Mouse (Mus musculus) ES-E14 (cell line): ENCODE results near the gene Zfyve27. TPM values are rescaled to one million over a fixed set of nuclear protein-coding genes. Genes with fewer than 3 reads are reported as not detected.

Experiments
- DNase-seq: peaks from one replicate; pipeline ENCODE4 v3.0.0-alpha.2; 2013; ENCODE audit warnings: low read depth, low spot score
- H3K27ac ChIP-seq: 2 replicates; pipeline ENCODE4 v1.5.1; 2012; ENCODE audit warnings: low read depth, mild to moderate bottlenecking, low read length, moderate library complexity, mixed read lengths; ENCODE audit not compliant: poor library complexity, insufficient read depth, severe bottlenecking
- H3K36me3 ChIP-seq: 2 replicates; pipeline ENCODE4 v1.6.1; 2012; ENCODE audit warnings: mild to moderate bottlenecking, low read length, moderate library complexity, mixed read lengths; ENCODE audit not compliant: control insufficient read depth, poor library complexity, insufficient read depth, severe bottlenecking
- H3K4me1 ChIP-seq, 2 experiments: fragments of 150-350 bp in 1 of 2; sonication (generic) in 1 of 2; 2 replicates each; pipeline ENCODE4 v1.6.1; 2012; ENCODE audit warnings: low read length in 2 of 2, mild to moderate bottlenecking in 1 of 2, mixed read lengths in 1 of 2; ENCODE audit not compliant: control insufficient read depth in 2 of 2, insufficient read depth in 2 of 2, poor library complexity in 1 of 2
- H3K4me3 ChIP-seq, 2 experiments: fragments of 150-350 bp in 1 of 2; sonication (generic) in 1 of 2; 2 replicates each; pipeline ENCODE4 v1.5.1; 2012; ENCODE audit warnings: low read length in 2 of 2, low read depth in 1 of 2, mild to moderate bottlenecking in 1 of 2, mixed read lengths in 1 of 2; ENCODE audit not compliant: insufficient read depth in 1 of 2, poor library complexity in 1 of 2, severe bottlenecking in 1 of 2
- H3K9ac ChIP-seq: 2 replicates; pipeline ENCODE4 v1.6.1; 2012; ENCODE audit warnings: low read depth, mild to moderate bottlenecking, low read length, mixed read lengths; ENCODE audit not compliant: poor library complexity, insufficient read depth, severe bottlenecking
- H3K9me3 ChIP-seq: fragments of 150-350 bp; sonication (generic); 2 replicates; pipeline ENCODE4 v1.6.1; 2012; ENCODE audit warnings: low read depth, mild to moderate bottlenecking, low read length; ENCODE audit not compliant: control insufficient read depth, insufficient read depth
- CHD2 ChIP-seq: IDR thresholded peaks from 2 replicates; pipeline ENCODE4 v1.6.1; 2014; ENCODE audit warnings: mild to moderate bottlenecking, low read depth, low read length, inconsistent platforms
- HCFC1 ChIP-seq: IDR thresholded peaks from 2 replicates; pipeline ENCODE4 v1.6.1; 2012; ENCODE audit warnings: low read length, inconsistent platforms, borderline replicate concordance; ENCODE audit not compliant: insufficient read depth
- MAFK ChIP-seq: IDR thresholded peaks from 2 replicates; pipeline ENCODE4 v1.6.1; 2014; ENCODE audit warnings: mild to moderate bottlenecking, low read depth, low read length, inconsistent platforms; ENCODE audit not compliant: insufficient read depth
- ZC3H11A ChIP-seq: IDR thresholded peaks from 2 replicates; pipeline ENCODE4 v1.6.1; 2012; ENCODE audit warnings: low read depth, mild to moderate bottlenecking, inconsistent platforms, low read length, borderline replicate concordance
- ZNF384 ChIP-seq: IDR thresholded peaks from 2 replicates; pipeline ENCODE4 v1.6.1; 2012; ENCODE audit warnings: low read depth, low read length, inconsistent platforms
- in situ Hi-C, 2 experiments: fragments of 600-800 bp; cut with MboI; formaldehyde crosslinking; loops; one replicate each; pipeline ENCODE4 v1.15.1; 2025; ENCODE audit warnings: low sequenced_read_pairs in 2 of 2, inconsistent platforms in 1 of 2; ENCODE audit not compliant: unreplicated experiment in 2 of 2
- total RNA-seq: library from RNA; depleted of rRNA; stranded (reverse); fragments of 300-350 nt; gene quantifications from 2 replicates; pipeline ENCODE4 v1.2.3, GENCODE M21; 2012

Gene Zfyve27
- total RNA-seq, 1 experiment: 45.9 TPM

DNA sequence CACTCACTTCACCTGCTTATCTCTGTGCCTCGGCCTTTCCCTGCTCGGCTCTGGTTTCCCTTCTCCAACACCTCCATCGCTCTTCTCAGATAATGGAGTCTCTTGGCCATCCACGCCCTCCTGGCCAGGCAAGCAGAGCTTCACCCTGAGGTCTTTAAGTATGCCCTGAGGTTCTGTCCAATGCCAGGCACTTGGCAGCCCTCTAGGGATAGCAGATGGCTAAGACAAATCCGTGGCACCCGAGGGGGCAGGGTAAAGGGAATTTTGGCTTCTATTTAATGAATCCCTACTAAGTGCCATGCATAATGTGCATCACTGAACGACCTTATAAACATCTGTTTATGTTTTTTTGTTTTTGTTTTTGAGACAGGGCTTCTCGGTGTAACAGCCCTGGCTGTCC, 38.7 kb downstream of the Zfyve27 start:
- Histone ChIP-seq H3K9ac (no peak overlapping the region), H3K4me1 (peaks cover 0 to 6% of the 10 kb centered on the region in 2 experiments; a peak in 2 of 4 replicates), H3K9me3 (no peaks in the 10 kb centered on the region), H3K27ac (no peak overlapping the region), H3K36me3 (no peaks in the 10 kb centered on the region), H3K4me3 (peak overlapping the region in 1 of 2 experiments; percentile 64; a peak in 1 of 4 replicates)
- no peak for DNase-seq
- in situ Hi-C loops: no loop called here
- TF ChIP-seq MAFK: no peak
- TF ChIP-seq HCFC1: no peak
- no peak for TF ChIP-seq ZC3H11A
- TF ChIP-seq CHD2: no peak
- TF ChIP-seq ZNF384: no peak

DNA sequence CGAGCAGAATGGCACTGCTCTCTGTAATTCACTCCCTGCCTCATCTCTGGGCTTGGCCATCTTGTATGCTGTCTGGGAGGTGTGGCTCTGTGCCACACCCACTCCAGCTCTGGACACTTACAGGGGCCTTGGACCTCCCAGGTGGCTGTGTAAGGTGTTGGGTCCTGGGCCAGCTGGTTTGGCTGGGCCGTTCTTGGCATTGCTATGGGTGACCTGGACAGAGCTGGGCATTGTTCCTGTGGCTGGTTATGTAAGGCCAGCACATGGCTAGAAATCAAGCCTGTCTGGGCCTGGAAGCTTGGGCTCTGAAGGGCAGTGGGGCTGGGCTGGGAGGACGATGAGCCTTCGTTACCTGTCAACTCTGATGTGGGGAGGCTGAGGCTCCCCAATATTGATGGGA, 40.6 kb downstream of the Zfyve27 start:
- no peak overlapping the region for H3K27ac ChIP-seq
- H3K36me3 ChIP-seq: no peaks in the 10 kb centered on the region
- no peak overlapping the region for H3K4me3 ChIP-seq
- no peak for DNase-seq
- TF ChIP-seq HCFC1 (no peak), MAFK (no peak), ZNF384 (no peak), CHD2 (no peak), ZC3H11A (no peak)
- no peaks in the 10 kb centered on the region for H3K9me3 ChIP-seq
- H3K9ac ChIP-seq: no peak overlapping the region
- in situ Hi-C loops: no loop called here
- peaks cover 0 to 5% of the 10 kb centered on the region in 2 experiments; a peak in 3 of 4 replicates for H3K4me1 ChIP-seq

DNA sequence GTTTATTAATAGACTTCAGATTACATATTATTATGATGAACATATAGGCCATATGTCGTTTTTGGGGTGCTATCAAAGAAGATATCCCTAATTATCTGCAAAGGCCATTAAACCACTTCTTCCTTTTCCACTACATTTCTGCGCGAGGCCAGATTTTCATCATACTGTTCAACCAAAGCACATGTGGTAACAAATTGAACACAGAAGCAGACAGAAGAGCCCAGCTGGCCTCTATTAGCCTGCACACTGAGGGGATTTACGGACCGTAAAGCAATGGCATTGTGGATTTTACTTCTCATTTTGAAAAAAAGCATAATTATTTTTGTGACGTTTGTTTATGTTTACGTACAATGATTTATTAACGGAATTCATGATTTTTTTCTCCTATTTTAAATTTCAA, 41.5 kb downstream of the Zfyve27 start:
- DNase-seq: no peak

DNA sequence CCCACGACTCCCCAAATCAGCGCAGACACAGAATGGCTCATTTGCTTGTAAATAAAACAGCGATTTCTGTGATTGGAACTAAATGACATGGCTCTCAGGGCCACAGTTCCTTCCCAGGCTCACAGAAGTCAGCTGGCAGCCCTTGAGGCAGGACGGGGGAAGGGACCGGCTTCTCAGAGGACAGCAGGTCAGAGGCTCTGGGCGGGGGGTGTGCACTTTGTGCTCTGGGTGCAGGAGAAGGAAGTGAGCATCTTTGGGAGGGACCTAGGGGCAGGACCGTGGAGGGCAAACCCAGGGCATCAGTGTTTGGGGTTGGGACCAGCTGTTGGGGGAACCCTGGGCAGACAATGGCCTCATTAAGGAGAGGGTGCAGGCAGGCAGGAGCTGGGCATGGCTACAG, 45.7 kb downstream of the Zfyve27 start:
- no peak overlapping the region for H3K4me3 ChIP-seq
- no peak overlapping the region for H3K9ac ChIP-seq
- H3K9me3 ChIP-seq: no peaks in the 10 kb centered on the region
- no peaks in the 10 kb centered on the region for H3K36me3 ChIP-seq
- peaks cover 11 to 17% of the 10 kb centered on the region in 2 experiments for H3K4me1 ChIP-seq
- no peak for TF ChIP-seq ZNF384
- TF ChIP-seq MAFK: no peak
- TF ChIP-seq CHD2: no peak
- TF ChIP-seq ZC3H11A: no peak
- no peak for TF ChIP-seq HCFC1
- in situ Hi-C loops: no loop called here
- no peak overlapping the region for H3K27ac ChIP-seq
- DNase-seq: no peak

More for the DNA sequence above, 41.5 kb downstream of the Zfyve27 start:
- Histone ChIP-seq H3K36me3 (no peaks in the 10 kb centered on the region), H3K4me1 (peaks cover under 1 to 12% of the 10 kb centered on the region in 2 experiments), H3K9me3 (no peaks in the 10 kb centered on the region), H3K9ac (no peak overlapping the region), H3K4me3 (no peak overlapping the region), H3K27ac (no peak overlapping the region)
- TF ChIP-seq ZC3H11A (no peak), MAFK (no peak), ZNF384 (no peak), CHD2 (no peak), HCFC1 (no peak)
- in situ Hi-C loops: no loop called here

DNA sequence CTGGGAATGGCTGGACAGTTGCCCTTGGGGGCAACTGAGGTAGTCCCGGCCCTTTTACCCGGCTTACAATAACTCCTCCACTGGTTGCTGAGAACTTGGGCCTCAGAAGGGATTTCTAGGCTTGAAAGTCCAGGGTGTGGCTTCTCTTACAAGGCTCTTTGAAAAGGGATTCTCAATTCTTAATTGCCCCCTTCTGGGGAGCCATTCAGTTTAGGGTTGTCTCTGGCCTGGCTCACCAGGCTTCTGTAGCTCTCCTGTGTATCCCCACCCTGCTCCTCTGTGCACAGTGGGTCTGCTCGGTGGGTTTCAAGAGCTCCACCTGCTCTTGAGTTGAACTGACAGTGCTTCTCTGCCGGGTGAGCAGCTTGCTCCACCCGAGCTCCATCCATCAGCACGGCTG, 46.2 kb downstream of the Zfyve27 start:
- no peak for DNase-seq
- no peak overlapping the region for H3K4me3 ChIP-seq
- peaks cover 11 to 17% of the 10 kb centered on the region in 2 experiments for H3K4me1 ChIP-seq
- H3K9me3 ChIP-seq: no peaks in the 10 kb centered on the region
- no peak overlapping the region for H3K27ac ChIP-seq
- H3K36me3 ChIP-seq: no peaks in the 10 kb centered on the region
- no peak for TF ChIP-seq ZNF384
- no peak for TF ChIP-seq ZC3H11A
- no peak for TF ChIP-seq MAFK
- TF ChIP-seq HCFC1: no peak
- no peak for TF ChIP-seq CHD2
- in situ Hi-C loops: no loop called here
- no peak overlapping the region for H3K9ac ChIP-seq
